Mouse (Mus musculus) frontal cortex, postnatal 36 days (tissue): Measurements from ENCODE around the gene Hsf2bp.

Experiments
- DNase-seq, 2 experiments: peaks; one replicate each; pipeline ENCODE4 v3.0.0; 2022; ENCODE audit warnings: low spot score in 2 of 2

Gene Hsf2bp

DNA sequence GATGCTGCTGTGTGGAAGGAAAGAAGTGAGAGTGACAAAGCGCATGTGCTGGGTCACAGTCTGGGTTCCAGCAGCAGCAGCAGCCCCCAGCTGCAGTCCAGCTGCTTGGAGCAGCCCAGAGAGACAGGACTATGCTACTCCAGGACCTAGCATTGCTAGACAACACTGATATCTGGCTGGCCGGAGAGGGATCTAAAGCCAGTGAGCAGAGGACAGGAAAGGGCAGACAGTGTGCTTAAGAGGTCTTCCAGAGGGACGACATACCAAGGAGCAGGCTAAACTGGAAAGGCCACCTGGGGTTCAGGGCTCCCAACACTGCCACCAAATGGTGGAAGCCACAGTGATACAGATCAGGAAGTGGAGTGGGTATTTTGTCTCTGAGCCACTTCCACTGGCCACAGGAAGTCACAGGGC lies 99.0 kb downstream of the Hsf2bp start:
- no peak for DNase-seq

DNA sequence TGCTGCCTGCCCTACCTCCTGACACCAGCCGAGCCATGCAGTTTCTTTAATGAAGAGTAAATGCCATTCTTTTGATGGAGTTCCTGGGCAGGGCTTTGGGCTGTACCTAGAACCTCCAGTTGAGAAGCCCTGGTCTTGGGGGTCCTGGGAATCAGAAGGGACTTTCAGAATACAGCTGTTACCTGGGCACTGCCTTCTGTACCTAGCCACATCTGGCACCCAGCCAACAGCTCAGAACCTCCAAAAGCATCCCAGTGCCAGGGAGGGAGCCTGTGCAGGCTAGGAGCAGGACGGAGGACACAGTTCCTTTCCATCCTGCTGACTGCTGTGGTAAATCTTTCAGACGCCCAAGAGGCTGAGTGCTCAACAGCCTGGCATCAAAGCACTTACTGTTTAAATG lies 100.3 kb downstream of the Hsf2bp start:
- DNase-seq: no peak

GRCm38 (mm10) chr17:31935091-31935830 lies 100.9 kb downstream of the Hsf2bp start:
- no peak for DNase-seq

DNA sequence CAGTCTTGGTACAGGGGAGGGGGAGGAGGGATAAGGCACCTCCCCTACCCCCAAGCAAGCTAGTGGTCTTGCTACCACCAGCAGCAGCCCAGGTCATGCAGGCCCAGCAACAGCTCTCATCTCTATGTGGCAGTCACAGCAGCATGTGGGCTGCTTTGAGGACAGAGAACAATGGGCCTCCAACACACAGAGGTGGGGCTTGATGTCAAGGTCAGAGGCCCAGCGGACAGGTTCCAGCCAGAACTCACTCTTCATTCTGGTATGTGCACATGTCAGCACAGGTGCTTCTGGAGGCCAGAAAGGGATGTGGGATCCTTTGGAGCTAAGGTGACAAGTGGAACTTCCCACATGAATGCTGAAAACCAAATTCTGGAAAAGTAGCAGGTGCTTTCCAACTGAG lies 102.2 kb downstream of the Hsf2bp start:
- DNase-seq: no peak

- DNase-seq: no peak
Observed at GRCm38 (mm10) chr17:31931499-31931898, 104.7 kb downstream of the Hsf2bp start.

DNA sequence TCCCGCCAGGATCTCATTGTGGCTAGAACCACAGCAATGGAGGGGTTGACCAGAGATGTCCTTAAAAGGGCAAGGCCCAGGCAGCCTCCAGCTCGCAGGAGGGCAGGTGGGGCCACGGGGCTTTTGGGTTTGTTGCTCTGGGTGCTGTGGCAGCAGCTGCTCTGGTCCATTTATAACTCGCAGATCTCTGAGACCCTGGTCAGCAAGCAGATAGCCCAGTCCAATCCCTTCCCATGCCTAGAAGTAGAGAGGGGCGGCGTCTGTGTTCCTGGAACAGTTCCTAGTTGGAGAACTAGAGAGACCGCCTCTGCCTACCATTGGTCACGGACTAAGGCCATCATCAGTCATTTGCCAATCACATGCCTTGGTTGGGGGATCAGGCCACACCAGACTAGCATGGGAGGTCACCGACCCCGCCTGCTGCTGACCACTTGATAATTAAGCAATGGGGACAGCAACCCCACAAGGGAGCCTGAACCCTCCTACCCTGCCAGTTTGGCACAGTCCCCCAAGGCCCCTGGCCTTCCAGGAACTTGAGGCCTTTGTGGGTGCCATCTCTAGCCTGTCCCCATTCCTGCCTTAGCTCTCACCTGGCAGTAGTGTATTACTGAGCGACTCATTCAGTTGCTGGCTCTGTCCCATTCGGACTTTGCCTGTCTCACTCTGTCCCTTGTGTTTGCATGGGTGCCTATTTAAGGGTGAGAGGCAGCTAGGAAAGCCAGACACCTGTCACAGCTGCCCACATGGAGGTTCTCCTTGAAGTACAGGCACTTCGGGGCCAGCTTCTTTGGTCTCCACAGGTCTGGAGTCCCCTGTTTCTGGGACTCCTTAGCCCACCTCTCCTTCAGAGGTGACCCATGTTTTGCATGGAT lies 106.1 kb downstream of the Hsf2bp start:
- no peak for DNase-seq

DNA sequence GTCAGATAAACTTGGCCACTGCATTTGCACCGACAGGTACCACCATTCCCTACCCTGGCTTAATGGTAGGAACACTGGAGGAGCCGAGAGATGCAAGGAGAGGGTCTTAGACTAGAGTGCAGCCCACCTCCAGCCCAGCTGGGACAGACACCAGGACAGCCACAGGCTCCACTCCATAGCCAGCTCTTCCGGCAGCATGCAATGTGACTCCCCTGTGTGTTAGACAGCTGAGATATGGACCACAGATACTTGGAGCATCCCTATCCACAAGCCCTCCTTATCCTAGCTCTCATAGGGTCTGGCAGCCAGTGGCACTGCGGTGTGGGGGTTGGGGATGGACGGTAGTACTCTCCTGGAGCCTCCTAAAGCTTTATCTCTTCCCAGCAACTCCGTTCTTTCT lies 107.1 kb downstream of the Hsf2bp start:
- no peak for DNase-seq

- peak; percentile 22 to 39 for DNase-seq
Observed at GRCm38 (mm10) chr17:31927895-31928626, 108.1 kb downstream of the Hsf2bp start.

GRCm38 (mm10) chr17:31924229-31924628 lies 111.9 kb downstream of the Hsf2bp start:
- no peak for DNase-seq

DNA sequence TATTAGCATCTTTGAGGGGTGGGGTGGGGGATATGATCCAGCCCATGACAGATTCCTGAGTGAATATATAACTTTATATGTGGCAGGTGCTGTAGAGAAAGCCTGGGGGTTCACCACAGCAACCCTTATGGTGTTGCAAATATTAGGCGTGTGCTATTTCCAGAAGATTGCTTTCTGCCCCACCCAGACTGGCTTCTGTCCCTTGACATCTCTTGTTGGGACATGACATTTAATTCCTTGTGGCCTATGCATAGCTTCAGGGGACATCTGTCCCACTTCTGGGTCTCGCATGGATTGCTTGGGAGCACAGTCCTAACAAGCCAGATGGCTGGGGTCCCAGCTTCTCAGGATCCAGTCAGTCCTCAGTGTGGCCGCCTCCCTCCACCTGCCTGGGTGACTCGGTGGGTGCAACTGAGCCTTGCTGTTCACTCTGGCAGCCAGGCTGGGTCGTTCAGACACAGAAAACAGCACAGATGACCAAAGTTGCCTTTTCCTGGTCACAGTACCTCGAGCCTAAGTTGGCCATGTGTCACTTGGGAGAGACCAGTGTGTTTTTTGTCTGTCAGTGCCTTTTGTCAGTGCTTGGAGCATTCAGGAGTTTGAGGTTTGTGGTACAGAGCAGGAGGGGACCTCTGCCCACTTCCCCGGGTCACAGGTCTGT lies 112.7 kb downstream of the Hsf2bp start:
- DNase-seq: no peak

GRCm38 (mm10) chr17:31920589-31921190 lies 115.5 kb downstream of the Hsf2bp start:
- DNase-seq: no peak

GRCm38 (mm10) chr17:31919599-31919998 lies 116.5 kb downstream of the Hsf2bp start:
- DNase-seq: no peak

- no peak for DNase-seq
Observed at GRCm38 (mm10) chr17:31918374-31918773, 117.8 kb downstream of the Hsf2bp start.

GRCm38 (mm10) chr17:31916461-31916775 lies 119.7 kb downstream of the Hsf2bp start:
- DNase-seq: no peak

DNA sequence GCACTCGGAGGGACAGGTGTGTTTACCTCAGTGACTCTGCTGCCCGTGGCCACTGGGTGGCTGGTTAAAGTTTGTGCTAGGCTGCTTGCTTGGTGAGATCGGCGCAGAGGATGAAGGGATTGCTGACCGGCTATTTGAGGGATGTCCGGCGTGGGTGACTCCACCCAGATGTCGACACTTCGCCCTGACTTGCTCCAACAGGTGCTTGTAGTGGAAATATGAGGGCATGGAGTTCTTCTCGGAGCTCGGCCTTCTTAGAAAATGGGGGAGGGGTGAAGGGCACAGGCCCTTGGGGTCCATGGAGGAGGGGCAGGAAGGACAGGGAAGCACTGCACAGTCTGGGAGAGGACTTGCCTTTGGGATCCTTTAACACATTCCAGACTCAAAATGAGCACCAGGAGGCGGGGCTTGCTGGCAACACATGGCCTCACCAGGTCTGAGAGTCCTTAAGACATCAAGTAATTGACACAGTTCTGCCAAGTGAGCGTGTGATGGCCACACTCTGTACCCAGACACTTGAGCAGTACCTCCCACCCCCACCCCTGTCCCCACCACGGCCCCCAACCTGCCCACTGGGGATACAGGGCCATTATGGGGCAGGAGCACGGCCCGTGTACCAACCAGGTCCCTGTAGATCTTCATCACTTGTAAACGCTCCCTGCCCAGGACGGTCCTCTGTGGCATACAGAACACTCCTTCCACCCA lies 120.2 kb downstream of the Hsf2bp start:
- DNase-seq: no peak

GRCm38 (mm10) chr17:31914323-31914722 lies 121.8 kb downstream of the Hsf2bp start:
- no peak for DNase-seq

- no peak for DNase-seq
Observed at GRCm38 (mm10) chr17:31912881-31913662, 123.1 kb downstream of the Hsf2bp start.

- DNase-seq: no peak
Observed at GRCm38 (mm10) chr17:31912387-31912786, 123.8 kb downstream of the Hsf2bp start.

DNA sequence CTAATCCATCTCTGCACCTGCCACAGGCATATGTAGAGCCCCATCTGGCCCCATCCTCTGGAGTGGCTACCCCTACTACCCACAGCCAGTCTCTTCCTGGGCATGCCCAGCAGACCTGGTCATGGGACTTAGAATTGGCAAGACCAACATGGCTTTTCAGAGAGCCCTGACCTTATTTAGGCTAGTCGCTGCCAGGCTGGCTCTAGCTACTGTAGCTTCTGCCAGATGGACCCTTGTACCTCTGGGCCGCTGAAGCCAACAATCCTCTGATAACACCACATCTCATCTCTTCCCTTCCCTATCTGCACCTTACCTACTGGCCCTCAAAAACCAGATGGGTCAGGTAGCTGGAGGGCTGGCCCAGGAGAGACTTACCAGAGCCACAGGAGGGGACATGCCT lies 127.2 kb downstream of the Hsf2bp start:
- no peak for DNase-seq

- no peak for DNase-seq
Observed at GRCm38 (mm10) chr17:31906441-31906840, 129.7 kb downstream of the Hsf2bp start.
